Mouse (Mus musculus): ENCODE results near the gene Vps52. TPM values are rescaled to one million over a fixed set of nuclear protein-coding genes. Genes with fewer than 3 reads are reported as not detected.

Gene Vps52
- total and polyA plus RNA-seq, 2 experiments = 10.5 to 40.6 TPM

DNA sequence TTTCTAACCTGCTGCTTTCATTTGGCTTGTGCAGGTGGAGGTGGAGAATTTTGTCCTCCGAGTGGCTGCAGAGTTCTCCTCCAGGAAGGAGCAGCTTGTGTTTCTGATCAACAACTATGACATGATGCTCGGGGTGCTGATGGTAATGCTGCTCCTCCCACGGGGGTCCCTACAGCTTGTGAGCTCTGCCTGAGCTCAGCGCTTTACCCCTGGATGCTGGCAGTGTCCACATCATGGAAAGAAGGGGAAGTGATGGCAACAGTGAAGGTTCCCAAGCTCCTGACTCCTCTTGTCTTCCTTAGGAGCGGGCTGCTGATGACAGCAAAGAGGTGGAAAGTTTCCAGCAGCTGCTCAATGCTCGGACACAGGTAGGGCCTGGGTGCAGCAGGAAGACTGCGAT, 7.3 kb downstream of the Vps52 start:
- Histone ChIP-seq H3K4me3 (ENCODE audit: insufficient read depth, low read depth, low read length) (no peak overlapping the region), H3K27me3 (ENCODE audit: control insufficient read depth, insufficient read depth, low read length) (no peaks in the 10 kb centered on the region), H3K79me2 (ENCODE audit: control insufficient read depth, insufficient read depth, low read length) (no peaks in the 10 kb centered on the region), H3K9ac (ENCODE audit: low read depth, low read length) (no peak overlapping the region), H3K27ac (replicated peaks; ENCODE audit: insufficient read depth, low read depth, low read length) (no peak overlapping the region), H3K36me3 (ENCODE audit: control insufficient read depth, insufficient read depth, low read length) (peaks cover 10% of the 10 kb centered on the region; the same call in 1 of the 2 replicates), H3K4me1 (ENCODE audit: control insufficient read depth, insufficient read depth, low read length) (no peaks in the 10 kb centered on the region)
- TF ChIP-seq POLR2A (IDR thresholded peaks at IDR 0.05; ENCODE audit: extremely low read depth, insufficient read depth, low read length) (no peak), CTCF (IDR thresholded peaks at IDR 0.05; ENCODE audit: low read depth, low read length) (no peak)
- 92% methylated on average over 7 of the region's 7 CpGs for WGBS
- no peak for DNase-seq (ENCODE audit: extremely low read depth, low read depth, low spot score)

GRCm38 (mm10) chr17:33965082-33965845, 9.7 kb downstream of the Vps52 start:
- no peak overlapping the region for H3K4me3 ChIP-seq (ENCODE audit: insufficient read depth, low read depth, low read length)
- WGBS = 90% methylated on average over 17 of the region's 17 CpGs
- no peaks in the 10 kb centered on the region for H3K79me2 ChIP-seq (ENCODE audit: control insufficient read depth, insufficient read depth, low read length)
- H3K4me1 ChIP-seq (ENCODE audit: control insufficient read depth, insufficient read depth, low read length) = peaks cover 3% of the 10 kb centered on the region; the same call in 1 of the 2 replicates
- no peak overlapping the region for H3K9ac ChIP-seq (ENCODE audit: low read depth, low read length)
- H3K36me3 ChIP-seq (ENCODE audit: control insufficient read depth, insufficient read depth, low read length) = peaks cover 5% of the 10 kb centered on the region; the same call in 1 of the 2 replicates
- no peak overlapping the region for H3K27ac ChIP-seq (replicated peaks; ENCODE audit: insufficient read depth, low read depth, low read length)
- H3K27me3 ChIP-seq (ENCODE audit: control insufficient read depth, insufficient read depth, low read length) = no peaks in the 10 kb centered on the region
- no peak for DNase-seq (ENCODE audit: extremely low read depth, low read depth, low spot score)
- TF ChIP-seq CTCF (IDR thresholded peaks at IDR 0.05; ENCODE audit: low read depth, low read length) (no peak), POLR2A (IDR thresholded peaks at IDR 0.05; ENCODE audit: extremely low read depth, insufficient read depth, low read length) (no peak)

GRCm38 (mm10) chr17:33965846-33966550, 10.4 kb downstream of the Vps52 start:
- H3K4me1 ChIP-seq (ENCODE audit: control insufficient read depth, insufficient read depth, low read length) = peaks cover 3% of the 10 kb centered on the region; the same call in 1 of the 2 replicates
- WGBS = 85% methylated on average over 16 of the region's 16 CpGs
- DNase-seq (ENCODE audit: extremely low read depth, low read depth, low spot score) = no peak
- no peak overlapping the region for H3K9ac ChIP-seq (ENCODE audit: low read depth, low read length)
- H3K4me3 ChIP-seq (ENCODE audit: insufficient read depth, low read depth, low read length) = no peak overlapping the region
- H3K79me2 ChIP-seq (ENCODE audit: control insufficient read depth, insufficient read depth, low read length) = no peaks in the 10 kb centered on the region
- no peak overlapping the region for H3K27ac ChIP-seq (replicated peaks; ENCODE audit: insufficient read depth, low read depth, low read length)
- H3K27me3 ChIP-seq (ENCODE audit: control insufficient read depth, insufficient read depth, low read length) = no peaks in the 10 kb centered on the region
- H3K36me3 ChIP-seq (ENCODE audit: control insufficient read depth, insufficient read depth, low read length) = peaks cover 5% of the 10 kb centered on the region; the same call in 1 of the 2 replicates
- TF ChIP-seq CTCF (IDR thresholded peaks at IDR 0.05; ENCODE audit: low read depth, low read length) = no peak
- TF ChIP-seq POLR2A (IDR thresholded peaks at IDR 0.05; ENCODE audit: extremely low read depth, insufficient read depth, low read length) = no peak

DNA sequence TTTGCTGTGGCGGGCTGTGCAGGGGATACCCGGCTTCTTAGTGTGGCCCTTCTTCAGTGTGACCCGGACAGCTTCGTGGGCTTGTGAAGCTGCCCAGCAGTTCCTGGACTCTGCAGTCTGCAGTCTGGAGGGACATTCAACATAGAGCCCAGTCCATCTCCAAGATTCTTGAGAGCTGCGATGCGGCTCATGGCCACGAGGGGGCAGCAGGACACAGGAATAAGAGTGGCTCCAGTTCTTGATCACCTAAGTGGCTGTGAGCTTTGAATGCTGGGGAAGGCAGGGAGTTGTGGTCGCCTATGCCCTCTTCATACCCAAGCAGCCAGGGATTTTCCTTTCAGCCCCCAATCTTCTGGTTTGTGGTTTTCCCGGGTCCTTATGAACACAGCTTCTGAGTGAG, 12.9 kb downstream of the Vps52 start:
- WGBS = 2% methylated on average over 9 of the region's 9 CpGs

DNA sequence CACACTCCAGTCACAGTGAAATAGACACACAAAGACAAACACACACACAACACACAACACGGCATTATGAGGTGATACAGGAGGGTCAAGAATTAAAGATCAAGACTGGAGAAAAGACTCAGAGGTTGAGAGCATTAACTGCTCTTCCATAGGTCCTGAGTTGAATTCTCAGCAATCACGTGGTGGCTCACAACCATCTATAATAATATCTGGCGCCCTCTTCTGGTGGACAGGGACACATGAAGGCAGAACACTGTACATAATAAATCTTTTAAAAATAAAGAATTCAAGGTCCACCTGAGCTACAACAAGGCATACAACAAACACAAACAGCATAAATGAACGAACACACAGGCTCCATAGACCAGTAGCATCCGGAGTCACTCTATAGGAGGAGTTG, 13.3 kb downstream of the Vps52 start:
- no peak overlapping the region for H3K9ac ChIP-seq (ENCODE audit: low read depth, low read length)
- DNase-seq (ENCODE audit: extremely low read depth, low read depth, low spot score) = peak; percentile 65
- peaks cover 3% of the 10 kb centered on the region; the same call in 1 of the 2 replicates for H3K4me1 ChIP-seq (ENCODE audit: control insufficient read depth, insufficient read depth, low read length)
- peaks cover 5% of the 10 kb centered on the region; the same call in 1 of the 2 replicates for H3K36me3 ChIP-seq (ENCODE audit: control insufficient read depth, insufficient read depth, low read length)
- TF ChIP-seq POLR2A (IDR thresholded peaks at IDR 0.05; ENCODE audit: extremely low read depth, insufficient read depth, low read length) (no peak), CTCF (IDR thresholded peaks at IDR 0.05; ENCODE audit: low read depth, low read length) (no peak)
- no peak overlapping the region for H3K27ac ChIP-seq (replicated peaks; ENCODE audit: insufficient read depth, low read depth, low read length)
- no peak overlapping the region for H3K4me3 ChIP-seq (ENCODE audit: insufficient read depth, low read depth, low read length)
- WGBS = 35% methylated on average over 5 of the region's 5 CpGs
- no peaks in the 10 kb centered on the region for H3K79me2 ChIP-seq (ENCODE audit: control insufficient read depth, insufficient read depth, low read length)
- no peaks in the 10 kb centered on the region for H3K27me3 ChIP-seq (ENCODE audit: control insufficient read depth, insufficient read depth, low read length)

More for the DNA sequence above, 12.9 kb downstream of the Vps52 start:
- Histone ChIP-seq H3K4me1 (ENCODE audit: control insufficient read depth, insufficient read depth, low read length) (peaks cover 3% of the 10 kb centered on the region; the same call in 1 of the 2 replicates), H3K79me2 (ENCODE audit: control insufficient read depth, insufficient read depth, low read length) (no peaks in the 10 kb centered on the region), H3K4me3 (ENCODE audit: insufficient read depth, low read depth, low read length) (no peak overlapping the region), H3K36me3 (ENCODE audit: control insufficient read depth, insufficient read depth, low read length) (peaks cover 5% of the 10 kb centered on the region; the same call in 1 of the 2 replicates), H3K27ac (replicated peaks; ENCODE audit: insufficient read depth, low read depth, low read length) (no peak overlapping the region), H3K9ac (ENCODE audit: low read depth, low read length) (no peak overlapping the region), H3K27me3 (ENCODE audit: control insufficient read depth, insufficient read depth, low read length) (no peaks in the 10 kb centered on the region)
- DNase-seq (ENCODE audit: extremely low read depth, low read depth, low spot score) = peak; percentile 68
- no peak for TF ChIP-seq POLR2A (IDR thresholded peaks at IDR 0.05; ENCODE audit: extremely low read depth, insufficient read depth, low read length)
- peak; percentile 97 for TF ChIP-seq CTCF (IDR thresholded peaks at IDR 0.05; ENCODE audit: low read depth, low read length)

Data from liver, adult 2 months (tissue).